Mouse (Mus musculus) heart, adult 2 months (tissue): ENCODE results near the gene Sp1. TPM values are rescaled to one million over a fixed set of nuclear protein-coding genes. Genes with fewer than 3 reads are reported as not detected.

Experiments
- DNase-seq, 2 experiments: peaks; one replicate each; pipeline ENCODE4 v3.0.0; 2021
- H3K27ac ChIP-seq: fragments of 200-600 bp; 2 replicates; pipeline ENCODE4 v1.8.1; 2022
- H3K27me3 ChIP-seq: fragments of 200-500 bp; 2 replicates; pipeline ENCODE4 v1.6.1; 2012; ENCODE audit warnings: mild to moderate bottlenecking, low read length, inconsistent platforms, mixed read lengths; ENCODE audit not compliant: control insufficient read depth, insufficient read depth
- H3K36me3 ChIP-seq: fragments of 200-500 bp; 2 replicates; pipeline ENCODE4 v1.6.1; 2012; ENCODE audit warnings: low read length, inconsistent platforms; ENCODE audit not compliant: control insufficient read depth, insufficient read depth
- H3K4me1 ChIP-seq: fragments of 200-500 bp; 2 replicates; pipeline ENCODE4 v1.6.1; 2011; ENCODE audit warnings: low read length; ENCODE audit not compliant: control insufficient read depth, insufficient read depth
- H3K4me3 ChIP-seq: fragments of 200-600 bp; 2 replicates; pipeline ENCODE4 v1.8.1; 2022
- H3K79me2 ChIP-seq: fragments of 200-500 bp; replicated peaks from 2 replicates; pipeline ENCODE4 v1.6.1; 2012; ENCODE audit warnings: mild to moderate bottlenecking, inconsistent platforms, low read length, moderate library complexity, mixed read lengths; ENCODE audit not compliant: control insufficient read depth, insufficient read depth
- H3K9ac ChIP-seq: fragments of 200-500 bp; 2 replicates; pipeline ENCODE4 v1.6.1; 2012; ENCODE audit warnings: low read depth, mild to moderate bottlenecking, control low read depth, inconsistent platforms, low read length, mixed read lengths
- CTCF ChIP-seq: fragments of 200-600 bp; IDR thresholded peaks from 2 replicates; pipeline ENCODE4 v1.8.1; 2022; ENCODE audit warnings: antibody characterized with exemption, mild to moderate bottlenecking, moderate library complexity
- EP300 ChIP-seq: fragments of 200-500 bp; IDR thresholded peaks from 2 replicates; pipeline ENCODE4 v1.6.1; 2011; ENCODE audit warnings: low read depth, low read length, control low read depth; ENCODE audit not compliant: insufficient read depth
- POLR2A ChIP-seq: fragments of 200-500 bp; IDR thresholded peaks from 2 replicates; pipeline ENCODE4 v1.6.1; 2011; ENCODE audit warnings: mild to moderate bottlenecking, low read depth, low read length, control low read depth; ENCODE audit not compliant: insufficient read depth
- WGBS: fragments of 180-500 bp; shearing (Covaris S2); methylation state at CpG from one replicate; pipeline ENCODE4 v1.1.7; 2018; 5-methylcytosine and 5-hydroxymethylcytosine counted together
- intact Hi-C: fragments of 180-260 bp; cut with DNase I; formaldehyde crosslinking; loops from one replicate; pipeline ENCODE4 v1.15.1; 2025
- polyA plus RNA-seq: library from polyadenylated mRNA; depleted of rRNA; stranded (reverse); fragments of >200 nt; gene quantifications from 2 replicates; pipeline ENCODE4 v1.2.3, GENCODE M21; 2012
- total RNA-seq, 2 experiments: library from RNA; stranded (reverse); gene quantifications; 2 replicates each; pipeline ENCODE4 v1.2.3; 2021

The Sp1 gene
- total and polyA plus RNA-seq, 3 experiments = 9.6 to 41.5 (median 36.5) TPM

- H3K9ac ChIP-seq = peak overlapping the region; percentile 93
- TF ChIP-seq CTCF (peak; percentile 90), POLR2A (no peak), EP300 (peak; percentile 75; the same call in 1 of the 2 replicates)
- intact Hi-C loops = loop anchor here (1.0 to 5.0 kb wide), 3 partner anchors 26 to 92 kb away; no protein-coding TSS in a partner anchor
- peaks cover 4% of the 10 kb centered on the region for H3K4me1 ChIP-seq
- no peaks in the 10 kb centered on the region for H3K36me3 ChIP-seq
- H3K27me3 ChIP-seq = no peaks in the 10 kb centered on the region
- peak overlapping the region; percentile 74 for H3K4me3 ChIP-seq
- 0% methylated on average over 7 of the region's 7 CpGs for WGBS
- peak; percentile 87 to 91 for DNase-seq
- H3K79me2 ChIP-seq = no peaks in the 10 kb centered on the region
- H3K27ac ChIP-seq = peak overlapping the region; percentile 87
Measured at GRCm38 (mm10) chr15:102377163-102377543, 28.8 kb upstream of the Sp1 start.

- peak; percentile 77 to 83 for DNase-seq
- H3K9ac ChIP-seq = no peak overlapping the region
- TF ChIP-seq CTCF (no peak), POLR2A (no peak; the same call in 1 of the 2 replicates), EP300 (peak; percentile 71; the same call in 1 of the 2 replicates)
- H3K4me3 ChIP-seq = peak overlapping the region; percentile 74
- no peaks in the 10 kb centered on the region for H3K27me3 ChIP-seq
- H3K79me2 ChIP-seq = no peaks in the 10 kb centered on the region
- H3K36me3 ChIP-seq = no peaks in the 10 kb centered on the region
- intact Hi-C loops = loop anchor here (1.0 to 5.0 kb wide), 3 partner anchors 27 to 93 kb away; no protein-coding TSS in a partner anchor
- peaks cover 4% of the 10 kb centered on the region for H3K4me1 ChIP-seq
- 8% methylated on average over 10 of the region's 10 CpGs for WGBS
- H3K27ac ChIP-seq = peak overlapping the region; percentile 87
Measured at GRCm38 (mm10) chr15:102377810-102378262, 28.1 kb upstream of the Sp1 start.

- no peak overlapping the region for H3K4me3 ChIP-seq
- no peaks in the 10 kb centered on the region for H3K36me3 ChIP-seq
- no peak overlapping the region; the same call in 1 of the 2 replicates for H3K27ac ChIP-seq
- H3K27me3 ChIP-seq = no peaks in the 10 kb centered on the region
- DNase-seq = peak; percentile 85 to 89
- TF ChIP-seq EP300 = peak; percentile 97
- TF ChIP-seq CTCF = peak; percentile 93
- no peak for TF ChIP-seq POLR2A
- no peak overlapping the region for H3K9ac ChIP-seq
- intact Hi-C loops = loop anchor here (1.0 to 10.0 kb wide), 3 partner anchors 40 to 143 kb away; partner anchors contain the start of gene Npff
- H3K4me1 ChIP-seq = peaks cover 4% of the 10 kb centered on the region
- no peaks in the 10 kb centered on the region for H3K79me2 ChIP-seq
- WGBS = 0% methylated on average over 7 of the region's 7 CpGs
Measured at GRCm38 (mm10) chr15:102381575-102381974, 24.4 kb upstream of the Sp1 start.

- Histone ChIP-seq H3K9ac (no peak overlapping the region), H3K4me3 (no peak overlapping the region), H3K79me2 (no peaks in the 10 kb centered on the region), H3K27me3 (no peaks in the 10 kb centered on the region), H3K4me1 (no peaks in the 10 kb centered on the region; the same call in 1 of the 2 replicates), H3K27ac (no peak overlapping the region), H3K36me3 (no peaks in the 10 kb centered on the region)
- 94% methylated on average over 6 of the region's 6 CpGs for WGBS
- DNase-seq = no peak
- intact Hi-C loops = loop anchor here (10.0 kb wide), 1 partner anchor 141 kb away; the partner anchor contains the start of gene Npff
- TF ChIP-seq EP300 = no peak
- TF ChIP-seq CTCF = no peak
Measured at GRCm38 (mm10) chr15:102383671-102384070, 22.3 kb upstream of the Sp1 start.

DNA sequence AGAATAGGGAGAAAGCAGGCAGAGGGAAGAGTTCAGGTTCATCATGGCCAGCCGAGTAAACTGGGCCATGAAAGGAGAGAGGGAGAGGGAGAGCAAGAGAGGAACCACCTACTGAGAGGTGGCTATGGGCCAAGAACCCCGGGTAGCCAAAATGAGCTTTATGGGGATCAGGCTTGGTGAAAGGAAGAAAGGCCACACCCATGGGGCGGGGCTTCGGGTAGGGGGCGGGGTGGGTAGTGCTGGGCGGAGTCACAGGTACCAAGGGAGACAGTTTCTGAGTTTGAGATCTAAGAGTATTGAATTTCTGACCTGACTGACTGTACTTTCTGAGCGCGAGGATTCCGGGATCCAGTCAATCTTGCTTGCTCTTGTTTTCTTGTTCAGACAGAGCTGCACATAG is 19.3 kb upstream of the Sp1 start:
- intact Hi-C loops = loop anchor here (10.0 kb wide), 1 partner anchor 138 kb away; the partner anchor contains the start of gene Npff
- Histone ChIP-seq H3K79me2 (no peaks in the 10 kb centered on the region), H3K4me1 (no peaks in the 10 kb centered on the region; the same call in 1 of the 2 replicates), H3K36me3 (no peaks in the 10 kb centered on the region), H3K27ac (no peak overlapping the region), H3K4me3 (no peak overlapping the region), H3K27me3 (no peaks in the 10 kb centered on the region), H3K9ac (no peak overlapping the region)
- TF ChIP-seq CTCF (no peak), EP300 (no peak), POLR2A (no peak)
- WGBS = 38% methylated on average over 9 of the region's 9 CpGs
- DNase-seq = no peak

DNA sequence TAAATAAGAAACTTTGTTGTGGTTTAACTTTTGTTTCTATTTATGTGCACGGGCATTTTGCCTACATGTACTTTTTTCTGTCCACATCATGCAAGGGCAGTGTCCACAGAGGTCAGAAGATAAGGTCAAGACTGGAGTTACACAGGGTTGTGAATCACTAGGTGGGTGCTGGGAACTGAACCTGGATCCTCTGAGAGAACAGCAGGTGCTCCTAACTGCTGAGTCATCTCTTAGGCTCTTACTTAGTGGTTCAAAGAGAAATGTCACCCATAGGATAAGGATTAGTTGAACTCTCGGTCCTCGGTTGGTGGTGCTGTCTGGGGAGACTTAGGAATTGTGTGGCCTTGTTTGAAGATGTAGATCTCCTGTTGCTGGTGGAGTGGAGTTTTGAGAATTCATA is 17.0 kb upstream of the Sp1 start:
- Histone ChIP-seq H3K27ac (peak overlapping the region; percentile 13; the same call in 1 of the 2 replicates), H3K27me3 (no peaks in the 10 kb centered on the region), H3K36me3 (peaks cover 3% of the 10 kb centered on the region; the same call in 1 of the 2 replicates), H3K4me3 (no peak overlapping the region), H3K79me2 (no peaks in the 10 kb centered on the region), H3K4me1 (peaks cover 5% of the 10 kb centered on the region), H3K9ac (no peak overlapping the region)
- WGBS = 69% methylated on average over 3 of the region's 3 CpGs
- TF ChIP-seq EP300 = no peak
- TF ChIP-seq CTCF = no peak
- TF ChIP-seq POLR2A = no peak
- intact Hi-C loops = loop anchor here (10.0 kb wide), 1 partner anchor 136 kb away; the partner anchor contains the start of gene Npff
- DNase-seq = no peak
